Mouse (Mus musculus) E14TG2a.4 (cell line): ENCODE measurements around the gene Gpc6.

Source experiments
- CTCF ChIP-seq: conservative IDR thresholded peaks from 2 replicates; pipeline ENCODE4 v1.5.1; 2014; ENCODE audit warnings: low read length
- NANOG ChIP-seq: IDR thresholded peaks from 2 replicates; pipeline ENCODE4 v1.6.1; 2014; ENCODE audit warnings: borderline replicate concordance, low read length, mixed read lengths

DNA sequence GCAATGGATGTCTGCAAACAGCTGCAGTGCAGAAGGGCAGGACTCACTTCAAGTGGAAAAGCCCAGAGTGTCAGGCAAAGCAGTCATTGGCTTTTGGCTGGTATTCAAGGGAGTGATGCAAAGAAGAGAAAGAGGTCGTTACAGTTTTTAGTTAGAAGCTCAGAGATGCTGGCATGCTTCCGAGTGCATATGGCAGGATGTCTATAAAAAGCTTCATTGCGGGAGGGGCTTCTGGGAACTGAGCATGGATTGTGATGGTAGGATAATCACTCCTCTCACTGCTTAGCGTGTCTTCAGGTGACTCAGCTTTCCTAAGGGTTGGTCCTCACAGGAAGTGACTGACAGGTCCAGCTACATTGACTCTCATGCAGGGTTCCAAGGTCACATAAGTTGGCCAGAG is 221.0 kb downstream of the Gpc6 start:
- TF ChIP-seq CTCF (no peak), NANOG (no peak)
